Mouse (Mus musculus) kidney, embryonic 14.5 days (tissue): ENCODE data around the gene Gm17657. TPM values are rescaled to one million over a fixed set of nuclear protein-coding genes. Genes with fewer than 3 reads are reported as not detected.

Experiments
- ATAC-seq: fragments of 200-750 bp; cut with Nextera tagmentation; 2 replicates; pipeline ENCODE4 v1.8.0; 2017; ENCODE audit warnings: moderate number of reproducible peaks, mild to moderate bottlenecking, moderate TSS enrichment, moderate library complexity; ENCODE audit not compliant: low FRiP score, low TSS enrichment
- H3K27ac ChIP-seq: fragments of 300-500 bp; sonication (generic); 2 replicates; pipeline ENCODE4 v1.5.1; 2014; ENCODE audit warnings: low read depth, mild to moderate bottlenecking, low read length, moderate library complexity, mixed read lengths
- H3K27me3 ChIP-seq: fragments of 300-500 bp; sonication (generic); 2 replicates; pipeline ENCODE4 v1.6.1; 2014; ENCODE audit warnings: mild to moderate bottlenecking, low read length; ENCODE audit not compliant: control insufficient read depth, insufficient read depth
- H3K36me3 ChIP-seq: fragments of 300-500 bp; sonication (generic); 2 replicates; pipeline ENCODE4 v1.6.1; 2014; ENCODE audit warnings: low read length, mixed read lengths; ENCODE audit not compliant: control insufficient read depth, insufficient read depth
- H3K4me1 ChIP-seq: fragments of 300-500 bp; sonication (generic); 2 replicates; pipeline ENCODE4 v1.6.1; 2014; ENCODE audit warnings: low read length, mixed read lengths; ENCODE audit not compliant: control insufficient read depth, insufficient read depth
- H3K4me2 ChIP-seq: fragments of 300-500 bp; sonication (generic); replicated peaks from 2 replicates; pipeline ENCODE4 v1.6.1; 2014; ENCODE audit warnings: low read depth, mild to moderate bottlenecking, low read length
- H3K4me3 ChIP-seq: fragments of 300-500 bp; sonication (generic); 2 replicates; pipeline ENCODE4 v1.5.1; 2014; ENCODE audit warnings: mild to moderate bottlenecking, low read length
- H3K9ac ChIP-seq: fragments of 300-500 bp; sonication (generic); 2 replicates; pipeline ENCODE4 v1.6.1; 2014; ENCODE audit warnings: low read depth, mild to moderate bottlenecking, low read length, moderate library complexity
- H3K9me3 ChIP-seq: fragments of 300-500 bp; sonication (generic); 2 replicates; pipeline ENCODE4 v1.6.1; 2016; ENCODE audit warnings: low read length; ENCODE audit not compliant: control insufficient read depth
- WGBS: fragments of 180-500 bp; shearing (Covaris S2); extraction: QIAGEN DNeasy Blood & Tissue Kit; methylation state at CpG from one replicate; pipeline ENCODE4 v1.1.7; 2014; 5-methylcytosine and 5-hydroxymethylcytosine counted together
- polyA plus RNA-seq: library from polyadenylated mRNA; unstranded; fragments of >200 nt; fragmentation: Nextera tagmentation; extraction: Ambion mirVana; gene quantifications from 2 replicates; pipeline ENCODE4 v1.2.1, GENCODE M21; 2014

Gm17657 gene
- polyA plus RNA-seq, 1 experiment from 2014 or later, result not detected

DNA sequence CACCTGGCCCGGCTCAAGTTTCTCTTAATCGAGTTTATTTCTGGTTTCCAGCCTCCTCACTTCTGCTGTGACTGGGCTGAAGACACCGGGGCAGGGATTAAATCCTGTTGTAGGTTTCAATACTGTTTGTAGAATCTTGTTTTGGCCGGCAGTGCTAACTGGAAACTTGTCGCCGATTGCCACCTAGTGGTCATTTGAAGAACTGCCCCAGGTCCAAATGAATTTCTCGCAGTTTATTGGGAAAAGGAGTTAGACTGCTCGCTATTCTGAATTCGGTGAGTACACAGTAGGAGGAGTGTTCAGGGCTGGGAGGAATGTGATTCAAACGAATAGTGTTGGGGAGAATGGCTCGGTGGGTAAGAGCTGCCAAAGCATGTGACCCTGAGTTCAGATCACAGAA lies 35.0 kb downstream of the Gm17657 start:
- ATAC-seq, result 0 out of 2 replicates have a peak, but pooled peaks have one; percentile 22
- Histone ChIP-seq H3K27ac (no peak overlapping the region), H3K36me3 (no peaks in the 10 kb centered on the region), H3K27me3 (no peaks in the 10 kb centered on the region), H3K4me2 (no peak overlapping the region), H3K4me1 (no peaks in the 10 kb centered on the region), H3K9me3 (no peaks in the 10 kb centered on the region), H3K4me3 (no peak overlapping the region), H3K9ac (no peak overlapping the region)
- 2% methylated on average over 11 of the region's 11 CpGs for WGBS

GRCm38 (mm10) chr17:29513044-29513730 lies 36.3 kb downstream of the Gm17657 start:
- Histone ChIP-seq H3K27me3 (no peaks in the 10 kb centered on the region), H3K27ac (no peak overlapping the region), H3K4me2 (no peak overlapping the region), H3K36me3 (no peaks in the 10 kb centered on the region), H3K4me3 (no peak overlapping the region), H3K9ac (0 out of 2 replicates have a peak overlapping the region, but pooled peaks have one; percentile 2), H3K4me1 (no peaks in the 10 kb centered on the region), H3K9me3 (no peaks in the 10 kb centered on the region)
- 27% methylated on average over 13 of the region's 13 CpGs for WGBS
- ATAC-seq, result peak; percentile 70

- Histone ChIP-seq H3K27ac (no peak overlapping the region), H3K27me3 (no peaks in the 10 kb centered on the region), H3K4me2 (no peak overlapping the region), H3K36me3 (no peaks in the 10 kb centered on the region), H3K4me1 (no peaks in the 10 kb centered on the region), H3K9ac (no peak overlapping the region), H3K9me3 (no peaks in the 10 kb centered on the region), H3K4me3 (no peak overlapping the region)
- no peak for ATAC-seq
- 49% methylated on average over 8 of the region's 8 CpGs for WGBS
Measured at GRCm38 (mm10) chr17:29510691-29511090, 38.7 kb downstream of the Gm17657 start.

DNA sequence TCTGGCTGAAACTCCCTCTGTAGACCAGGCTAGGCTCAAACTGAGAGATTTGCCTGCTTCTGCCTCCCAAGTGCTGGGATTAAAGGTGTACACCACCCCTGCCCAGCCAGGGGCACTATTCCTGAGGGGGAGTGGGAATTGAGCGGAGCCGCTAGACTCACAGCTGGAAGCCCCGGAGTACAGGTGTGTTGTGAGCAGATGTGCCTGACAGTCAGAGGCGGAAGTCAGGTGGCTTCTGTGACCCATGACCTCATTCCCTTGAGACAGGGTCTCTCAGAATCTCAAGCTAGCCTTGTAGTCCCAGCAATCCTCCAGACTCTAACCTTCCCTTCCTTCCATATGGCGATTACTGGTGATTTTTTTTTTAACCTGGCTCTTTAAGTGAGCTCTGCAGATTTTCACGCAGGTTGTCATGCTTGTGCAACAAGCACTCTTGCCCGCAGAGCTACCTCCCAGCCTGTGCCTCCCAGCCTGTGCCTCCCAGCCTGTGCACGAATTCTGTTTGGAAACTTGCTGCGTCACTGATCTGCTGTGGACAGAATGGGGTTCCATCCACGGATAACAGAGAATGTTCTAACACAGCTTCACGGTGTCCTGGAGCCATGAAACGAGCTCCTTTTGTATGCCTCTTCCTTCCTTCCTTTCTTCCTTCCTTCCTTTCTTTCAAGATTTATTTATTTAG lies 40.4 kb downstream of the Gm17657 start:
- no peaks in the 10 kb centered on the region for H3K9me3 ChIP-seq
- no peaks in the 10 kb centered on the region for H3K36me3 ChIP-seq
- no peak overlapping the region for H3K4me3 ChIP-seq
- H3K9ac ChIP-seq, result no peak overlapping the region
- ATAC-seq, result no peak
- no peaks in the 10 kb centered on the region for H3K27me3 ChIP-seq
- WGBS, result 80% methylated on average over 12 of the region's 12 CpGs
- H3K4me2 ChIP-seq, result no peak overlapping the region
- no peaks in the 10 kb centered on the region for H3K4me1 ChIP-seq
- no peak overlapping the region for H3K27ac ChIP-seq

DNA sequence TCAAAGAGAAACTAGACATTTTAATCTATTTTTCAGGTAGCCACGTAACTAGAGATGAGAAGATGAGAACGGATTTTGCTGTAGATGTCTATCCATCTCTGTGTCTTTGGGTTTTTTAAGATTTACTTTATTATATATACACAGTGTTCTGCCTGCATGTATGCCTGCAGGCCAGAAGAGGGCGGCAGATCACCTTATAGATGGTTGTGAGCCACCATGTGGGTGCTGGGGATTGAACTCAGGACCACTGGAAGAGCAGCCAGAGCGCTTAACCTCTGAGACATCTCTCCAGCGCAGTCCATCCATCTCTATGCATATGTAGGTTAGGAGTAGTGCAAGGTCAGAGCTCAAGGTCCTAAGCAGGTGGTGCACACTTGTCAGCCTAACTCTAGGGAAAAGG lies 45.7 kb downstream of the Gm17657 start:
- Histone ChIP-seq H3K4me3 (no peak overlapping the region), H3K36me3 (no peaks in the 10 kb centered on the region), H3K9me3 (peaks cover 4% of the 10 kb centered on the region; the same call in 1 of the 2 replicates), H3K9ac (no peak overlapping the region), H3K27me3 (no peaks in the 10 kb centered on the region), H3K4me1 (peaks cover 6% of the 10 kb centered on the region; the same call in 1 of the 2 replicates), H3K27ac (no peak overlapping the region), H3K4me2 (no peak overlapping the region)
- no peak for ATAC-seq
- WGBS, result 73% methylated on average over 5 of the region's 5 CpGs

- Histone ChIP-seq H3K27ac (no peak overlapping the region), H3K9ac (peak overlapping the region; percentile 37; the same call in 1 of the 2 replicates), H3K4me2 (peak overlapping the region; percentile 36), H3K9me3 (peaks cover 4% of the 10 kb centered on the region; the same call in 1 of the 2 replicates), H3K4me3 (peak overlapping the region; percentile 2; the same call in 1 of the 2 replicates), H3K4me1 (peaks cover 6% of the 10 kb centered on the region; the same call in 1 of the 2 replicates), H3K27me3 (no peaks in the 10 kb centered on the region), H3K36me3 (no peaks in the 10 kb centered on the region)
- 10% methylated on average over 32 of the region's 32 CpGs for WGBS
- ATAC-seq, result no peak
Measured at GRCm38 (mm10) chr17:29502669-29503665, 46.5 kb downstream of the Gm17657 start.

GRCm38 (mm10) chr17:29502005-29502668 lies 47.3 kb downstream of the Gm17657 start:
- no peak overlapping the region for H3K4me3 ChIP-seq
- no peak for ATAC-seq
- H3K9ac ChIP-seq, result no peak overlapping the region
- no peak overlapping the region for H3K4me2 ChIP-seq
- H3K27ac ChIP-seq, result no peak overlapping the region
- peaks cover 4% of the 10 kb centered on the region; the same call in 1 of the 2 replicates for H3K9me3 ChIP-seq
- no peaks in the 10 kb centered on the region for H3K27me3 ChIP-seq
- peaks cover 6% of the 10 kb centered on the region; the same call in 1 of the 2 replicates for H3K4me1 ChIP-seq
- WGBS, result 66% methylated on average over 7 of the region's 7 CpGs
- no peaks in the 10 kb centered on the region for H3K36me3 ChIP-seq

- peak; percentile 70; the same call in 1 of the 2 replicates for ATAC-seq
- Histone ChIP-seq H3K9me3 (peaks cover 4% of the 10 kb centered on the region; the same call in 1 of the 2 replicates), H3K27ac (no peak overlapping the region), H3K36me3 (0 out of 2 replicates have a peak, but pooled peaks cover 2% of the 10 kb centered on the region), H3K4me1 (peaks cover 6% of the 10 kb centered on the region; the same call in 1 of the 2 replicates), H3K4me2 (no peak overlapping the region), H3K4me3 (no peak overlapping the region), H3K9ac (no peak overlapping the region), H3K27me3 (no peaks in the 10 kb centered on the region)
- 72% methylated on average over 17 of the region's 17 CpGs for WGBS
Measured at GRCm38 (mm10) chr17:29500802-29501469, 48.5 kb downstream of the Gm17657 start.
